Mouse (Mus musculus) ES-E14 (cell line): ENCODE results near the gene Btg2.

Source experiments
- MAFK ChIP-seq: IDR thresholded peaks from 2 replicates; pipeline ENCODE4 v1.6.1; 2014; ENCODE audit warnings: mild to moderate bottlenecking, low read depth, low read length, inconsistent platforms; ENCODE audit not compliant: insufficient read depth
- ZC3H11A ChIP-seq: IDR thresholded peaks from 2 replicates; pipeline ENCODE4 v1.6.1; 2012; ENCODE audit warnings: low read depth, mild to moderate bottlenecking, inconsistent platforms, low read length, borderline replicate concordance

DNA sequence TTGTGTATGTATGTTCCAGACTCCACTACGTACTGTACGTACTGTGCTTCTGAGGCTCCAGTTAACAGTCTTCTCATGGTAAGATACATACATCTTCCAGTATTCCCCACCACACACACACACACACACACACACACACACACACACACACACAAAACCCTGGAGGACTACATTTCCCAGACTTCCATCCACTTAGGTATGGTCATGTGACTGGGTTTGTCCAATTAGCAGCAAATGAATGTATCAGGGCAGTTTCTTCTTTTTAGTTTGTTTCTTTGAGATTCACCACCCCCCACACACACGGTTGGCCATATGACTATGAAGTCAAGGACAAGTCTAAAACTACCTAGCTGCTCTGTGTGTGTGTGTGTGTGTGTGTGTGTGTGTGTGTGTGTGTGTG, 31.1 kb upstream of the Btg2 start:
- no peak for TF ChIP-seq MAFK
- TF ChIP-seq ZC3H11A = no peak
